Mouse (Mus musculus) limb, embryonic 12.5 days (tissue): ENCODE results near the gene Atp6v1f. TPM values are rescaled to one million over a fixed set of nuclear protein-coding genes. Genes with fewer than 3 reads are reported as not detected.

Source experiments
- ATAC-seq: fragments of 200-750 bp; cut with Nextera tagmentation; 2 replicates; pipeline ENCODE4 v1.8.0; 2017; ENCODE audit warnings: low read depth, moderate TSS enrichment; ENCODE audit not compliant: insufficient number of reproducible peaks, insufficient read depth, low FRiP score, low TSS enrichment
- H3K27ac ChIP-seq: fragments of 300-500 bp; sonication (generic); 2 replicates; pipeline ENCODE4 v1.5.1; 2016; ENCODE audit warnings: mild to moderate bottlenecking, moderate library complexity
- H3K27me3 ChIP-seq: fragments of 300-500 bp; sonication (generic); 2 replicates; pipeline ENCODE4 v1.6.1; 2016; ENCODE audit warnings: mild to moderate bottlenecking, moderate library complexity
- H3K36me3 ChIP-seq: fragments of 300-500 bp; sonication (generic); 2 replicates; pipeline ENCODE4 v1.6.1; 2016; ENCODE audit warnings: mild to moderate bottlenecking, moderate library complexity
- H3K4me1 ChIP-seq: fragments of 300-500 bp; sonication (generic); replicated peaks from 2 replicates; pipeline ENCODE4 v1.6.1; 2016
- H3K4me2 ChIP-seq: fragments of 300-500 bp; sonication (generic); 2 replicates; pipeline ENCODE4 v1.6.1; 2016; ENCODE audit warnings: mild to moderate bottlenecking, moderate library complexity
- H3K4me3 ChIP-seq: fragments of 300-500 bp; sonication (generic); replicated peaks from 2 replicates; pipeline ENCODE4 v1.5.1; 2016; ENCODE audit warnings: mild to moderate bottlenecking
- H3K9ac ChIP-seq: fragments of 300-500 bp; sonication (generic); replicated peaks from 2 replicates; pipeline ENCODE4 v1.6.1; 2016; ENCODE audit warnings: mild to moderate bottlenecking, moderate library complexity
- H3K9me3 ChIP-seq: fragments of 300-500 bp; sonication (generic); 2 replicates; pipeline ENCODE4 v1.6.1; 2016; ENCODE audit warnings: mild to moderate bottlenecking, moderate library complexity
- WGBS: fragments of 180-500 bp; shearing (Covaris S2); methylation state at CpG from one replicate; pipeline ENCODE4 v1.1.7; 2016; 5-methylcytosine and 5-hydroxymethylcytosine counted together
- polyA plus RNA-seq: library from polyadenylated mRNA; unstranded; fragments of >200 nt; fragmentation: Nextera tagmentation; extraction: Ambion mirVana; gene quantifications from 2 replicates; pipeline ENCODE4 v1.2.1, GENCODE M21; 2016

Atp6v1f gene
- polyA plus RNA-seq, 1 experiment from 2014 or later, result 216 TPM

GRCm38 (mm10) chr6:29433804-29434795 is 33.4 kb upstream of the Atp6v1f start:
- H3K27me3 ChIP-seq, result peaks cover 50% of the 10 kb centered on the region
- peak overlapping the region; percentile 68 for H3K9ac ChIP-seq
- H3K4me3 ChIP-seq, result peak overlapping the region; percentile 57
- no peaks in the 10 kb centered on the region for H3K9me3 ChIP-seq
- no peak for ATAC-seq
- WGBS, result 2% methylated on average over 27 of the region's 27 CpGs
- H3K4me1 ChIP-seq, result peaks cover 64% of the 10 kb centered on the region
- H3K36me3 ChIP-seq, result no peaks in the 10 kb centered on the region
- peak overlapping the region; percentile 87 for H3K4me2 ChIP-seq
- peak overlapping the region; percentile 83 for H3K27ac ChIP-seq

DNA sequence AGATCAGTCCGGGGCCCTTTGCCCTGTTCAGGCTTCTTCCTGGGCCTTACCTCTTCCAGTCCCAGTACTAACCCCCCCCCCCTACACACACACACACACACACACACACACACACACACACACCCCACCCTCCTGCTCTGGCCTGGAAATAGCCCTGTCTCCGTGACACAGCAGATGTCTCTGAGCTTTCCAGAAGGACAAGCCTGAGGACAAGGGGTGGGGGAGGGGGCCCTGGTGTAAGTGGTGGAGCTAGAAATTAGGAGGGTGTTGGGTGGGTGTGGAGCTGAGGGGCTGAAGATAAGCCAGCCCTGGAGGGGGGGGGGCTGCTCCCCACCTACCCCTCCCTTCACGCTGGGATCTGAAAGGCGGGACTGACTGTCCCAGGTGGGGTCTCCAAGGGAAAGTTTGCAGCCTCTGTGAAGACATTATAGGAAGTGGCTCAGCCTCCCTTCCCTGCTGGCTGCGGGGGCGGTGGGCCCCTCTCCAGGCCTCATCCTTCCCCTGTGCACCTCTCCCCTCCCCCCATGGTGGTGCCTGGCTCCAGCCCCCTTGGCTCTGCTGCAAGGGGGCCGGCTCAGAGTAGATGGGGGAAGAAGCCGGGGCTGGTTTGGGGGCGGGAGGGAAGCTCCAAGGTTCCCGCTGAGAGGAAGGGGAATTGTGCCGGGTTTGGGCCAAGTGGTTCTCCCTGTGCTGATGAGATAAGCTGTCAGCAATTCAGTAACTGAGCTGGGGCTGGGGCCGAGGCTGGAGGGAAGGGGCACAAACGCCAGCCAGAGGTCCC is 32.4 kb upstream of the Atp6v1f start:
- Histone ChIP-seq H3K4me3 (peak overlapping the region; percentile 57), H3K27ac (peak overlapping the region; percentile 83), H3K4me2 (peak overlapping the region; percentile 87), H3K36me3 (peaks cover 6% of the 10 kb centered on the region; the same call in 1 of the 2 replicates), H3K27me3 (peaks cover 50% of the 10 kb centered on the region), H3K9ac (peak overlapping the region; percentile 68), H3K4me1 (peaks cover 64% of the 10 kb centered on the region), H3K9me3 (no peaks in the 10 kb centered on the region)
- ATAC-seq, result peak; percentile 39; the same call in 1 of the 2 replicates
- 3% methylated on average over 13 of the region's 13 CpGs for WGBS

GRCm38 (mm10) chr6:29435940-29436451 is 31.5 kb upstream of the Atp6v1f start:
- Histone ChIP-seq H3K27ac (peak overlapping the region; percentile 83), H3K4me1 (peaks cover 60% of the 10 kb centered on the region), H3K9ac (peak overlapping the region; percentile 68; the same call in 1 of the 2 replicates), H3K27me3 (peaks cover 46% of the 10 kb centered on the region), H3K4me3 (peak overlapping the region; percentile 57), H3K4me2 (peak overlapping the region; percentile 87), H3K36me3 (peaks cover 10% of the 10 kb centered on the region; the same call in 1 of the 2 replicates), H3K9me3 (no peaks in the 10 kb centered on the region)
- 16% methylated on average over 6 of the region's 6 CpGs for WGBS
- peak; percentile 49 for ATAC-seq

DNA sequence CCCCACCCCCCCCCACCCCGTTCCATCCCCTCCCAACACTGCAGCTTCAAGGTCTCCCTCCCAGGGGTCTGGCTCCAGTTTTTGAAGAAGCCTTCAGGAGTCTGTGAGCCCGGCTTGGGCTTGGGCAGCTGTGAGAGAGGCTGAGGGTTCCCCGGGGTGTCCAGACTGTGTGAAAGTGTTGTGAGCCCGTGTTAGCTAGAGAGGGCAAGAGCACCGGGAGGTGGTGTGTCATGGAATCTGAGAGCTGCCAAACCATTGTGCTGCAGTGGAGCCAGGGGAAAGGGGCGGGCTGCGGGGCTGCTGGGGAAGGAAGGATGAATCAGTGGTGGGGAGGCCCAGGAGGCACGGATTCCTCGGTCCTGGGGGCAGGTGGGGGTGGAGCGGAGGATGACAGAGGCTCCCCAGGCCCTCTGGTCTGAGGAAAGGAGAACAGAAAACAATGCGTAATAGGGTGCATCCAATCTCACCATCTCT is 31.0 kb upstream of the Atp6v1f start:
- 13% methylated on average over 11 of the region's 11 CpGs for WGBS
- no peaks in the 10 kb centered on the region for H3K9me3 ChIP-seq
- H3K9ac ChIP-seq, result peak overlapping the region; percentile 68; the same call in 1 of the 2 replicates
- peak overlapping the region; percentile 57 for H3K4me3 ChIP-seq
- peaks cover 13% of the 10 kb centered on the region; the same call in 1 of the 2 replicates for H3K36me3 ChIP-seq
- H3K4me2 ChIP-seq, result peak overlapping the region; percentile 87
- no peak for ATAC-seq
- peaks cover 55% of the 10 kb centered on the region for H3K4me1 ChIP-seq
- H3K27ac ChIP-seq, result peak overlapping the region; percentile 83
- H3K27me3 ChIP-seq, result peaks cover 44% of the 10 kb centered on the region

- peaks cover 38% of the 10 kb centered on the region; the same call in 1 of the 2 replicates for H3K36me3 ChIP-seq
- ATAC-seq, result no peak
These were observed 28.3 kb upstream of the Atp6v1f start for GRCm38 (mm10) chr6:29439251-29439650.

GRCm38 (mm10) chr6:29439789-29440188 is 27.7 kb upstream of the Atp6v1f start:
- ATAC-seq, result no peak
- peaks cover 25% of the 10 kb centered on the region for H3K4me1 ChIP-seq

More at GRCm38 (mm10) chr6:29439251-29439650, 28.3 kb upstream of the Atp6v1f start:
- Histone ChIP-seq H3K9ac (no peak overlapping the region), H3K9me3 (no peaks in the 10 kb centered on the region), H3K27ac (no peak overlapping the region), H3K4me1 (peaks cover 31% of the 10 kb centered on the region), H3K27me3 (peaks cover 17% of the 10 kb centered on the region), H3K4me3 (no peak overlapping the region), H3K4me2 (no peak overlapping the region)
- whole genome bisulfite sequencing, result 83% methylated on average over 4 of the region's 4 CpGs

GRCm38 (mm10) chr6:29444773-29445172 is 22.7 kb upstream of the Atp6v1f start:
- peaks cover 71% of the 10 kb centered on the region for H3K36me3 ChIP-seq
- no peak for ATAC-seq

More at GRCm38 (mm10) chr6:29439789-29440188, 27.7 kb upstream of the Atp6v1f start:
- H3K4me3 ChIP-seq, result no peak overlapping the region
- H3K27me3 ChIP-seq, result peaks cover 12% of the 10 kb centered on the region; the same call in 1 of the 2 replicates
- no peak overlapping the region for H3K4me2 ChIP-seq
- 92% methylated on average over 6 of the region's 6 CpGs for WGBS
- H3K36me3 ChIP-seq, result peaks cover 39% of the 10 kb centered on the region; the same call in 1 of the 2 replicates
- no peak overlapping the region for H3K27ac ChIP-seq
- H3K9me3 ChIP-seq, result no peaks in the 10 kb centered on the region
- H3K9ac ChIP-seq, result no peak overlapping the region

DNA sequence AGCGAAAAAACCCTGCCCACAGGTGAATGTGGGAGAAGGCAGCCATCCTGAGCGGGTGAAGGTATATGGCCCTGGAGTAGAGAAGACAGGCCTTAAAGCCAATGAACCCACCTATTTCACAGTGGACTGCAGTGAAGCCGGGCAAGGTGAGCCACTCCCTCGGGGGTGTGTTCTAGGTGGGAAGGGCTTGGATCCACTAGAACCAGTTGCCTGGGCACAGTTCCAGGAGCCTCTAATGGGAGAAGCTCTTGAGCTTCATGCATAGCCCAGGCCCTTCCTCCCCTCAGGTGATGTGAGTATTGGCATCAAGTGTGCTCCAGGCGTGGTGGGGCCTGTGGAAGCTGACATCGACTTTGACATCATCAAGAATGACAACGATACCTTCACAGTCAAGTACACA is 22.2 kb upstream of the Atp6v1f start:
- Histone ChIP-seq H3K36me3 (peaks cover 69% of the 10 kb centered on the region), H3K27me3 (no peaks in the 10 kb centered on the region), H3K4me2 (no peak overlapping the region), H3K4me1 (no peaks in the 10 kb centered on the region), H3K4me3 (no peak overlapping the region), H3K9ac (no peak overlapping the region), H3K9me3 (no peaks in the 10 kb centered on the region), H3K27ac (no peak overlapping the region)
- 96% methylated on average over 7 of the region's 7 CpGs for WGBS
- ATAC-seq, result no peak

More at GRCm38 (mm10) chr6:29444773-29445172, 22.7 kb upstream of the Atp6v1f start:
- no peaks in the 10 kb centered on the region for H3K27me3 ChIP-seq
- no peak overlapping the region for H3K9ac ChIP-seq
- no peak overlapping the region for H3K27ac ChIP-seq
- no peak overlapping the region for H3K4me2 ChIP-seq
- H3K9me3 ChIP-seq, result no peaks in the 10 kb centered on the region
- 69% methylated on average over 11 of the region's 11 CpGs for WGBS
- H3K4me3 ChIP-seq, result no peak overlapping the region
- no peaks in the 10 kb centered on the region for H3K4me1 ChIP-seq

DNA sequence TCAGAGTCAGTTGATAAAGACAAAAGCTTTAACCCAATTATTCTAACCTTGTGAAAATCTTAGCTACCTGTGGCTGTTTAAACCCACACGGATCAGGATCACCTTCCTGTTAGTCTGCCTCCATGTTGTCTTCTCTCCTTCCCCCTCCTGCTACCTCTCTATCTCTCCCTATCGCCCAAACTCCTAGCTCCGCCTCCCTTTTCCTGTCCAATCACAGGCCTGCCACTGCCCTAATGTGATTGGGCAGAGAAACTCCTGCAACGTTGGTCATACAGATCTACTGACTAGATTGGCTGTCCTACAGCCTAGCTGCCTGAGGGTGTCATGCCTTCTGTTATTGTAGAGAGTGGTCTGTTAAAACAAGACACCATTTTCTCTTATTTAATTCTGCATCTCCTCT is 17.7 kb upstream of the Atp6v1f start:
- ATAC-seq, result no peak
- Histone ChIP-seq H3K9ac (no peak overlapping the region), H3K4me1 (no peaks in the 10 kb centered on the region), H3K27me3 (no peaks in the 10 kb centered on the region), H3K4me2 (no peak overlapping the region), H3K27ac (no peak overlapping the region), H3K9me3 (no peaks in the 10 kb centered on the region), H3K4me3 (no peak overlapping the region), H3K36me3 (peaks cover 75% of the 10 kb centered on the region)
- WGBS, result 30% methylated on average over 4 of the region's 4 CpGs

- 95% methylated on average over 6 of the region's 6 CpGs for WGBS
- peaks cover 74% of the 10 kb centered on the region for H3K36me3 ChIP-seq
- no peak overlapping the region for H3K4me2 ChIP-seq
- H3K9me3 ChIP-seq, result no peaks in the 10 kb centered on the region
- H3K4me3 ChIP-seq, result no peak overlapping the region
- no peaks in the 10 kb centered on the region for H3K4me1 ChIP-seq
- no peak overlapping the region for H3K9ac ChIP-seq
- ATAC-seq, result no peak
- H3K27me3 ChIP-seq, result no peaks in the 10 kb centered on the region
- H3K27ac ChIP-seq, result no peak overlapping the region
These were observed 16.9 kb upstream of the Atp6v1f start for GRCm38 (mm10) chr6:29450667-29451066.
